24 mouse cellular contexts compared by ENCODE assay signal in genomic region chr17:5372951-5373350, GRCm38 (mm10). TPM values are rescaled to one million over a fixed set of nuclear protein-coding genes. Genes with fewer than 3 reads are reported as not detected.
DNase-seq lines count a peak whose midpoint lies in the region; ATAC-seq and TF ChIP-seq lines count a peak whose summit lies in the region.
"Had no signal": no experiment of that assay in that cellular context is flagged by ENCODE, and none has a peak within 500 bp of the region (broad histone marks: within the 10 kb centered on the region; RNA-seq: fewer than 3 reads in every experiment).

No protein-coding gene starts in this region.

- no peak for ATAC-seq in frontal cortex, adult (ENCODE audit: low TSS enrichment)
- ATAC-seq: activated CD4-positive, CD25-positive, alpha-beta regulatory T cell, adult 4 months; hindbrain, postnatal 0 days; intestine, embryonic 16.5 days had no signal

- H3K27ac ChIP-seq in layer of hippocampus, adult 2 months: peak overlapping the region; percentile 76
- H3K27ac ChIP-seq: heart, embryonic 13.5 days; hindbrain, postnatal 0 days; liver, embryonic 13.5 days; midbrain, embryonic 12.5 days had no signal

- no peak overlapping the region for H3K4me3 ChIP-seq in layer of hippocampus, adult 2 months
- H3K4me3 ChIP-seq: heart, embryonic 13.5 days; liver, embryonic 13.5 days; midbrain, embryonic 12.5 days had no signal

- peak; percentile 54 to 69 for DNase-seq in cerebellum, adult 18-20 months
- no peak for DNase-seq in cerebellum, postnatal 4 days (ENCODE audit: low spot score in 2 of 2)
- DNase-seq in layer of hippocampus, adult 2 months (ENCODE audit: low spot score in 2 of 2): no peak
- DNase-seq in layer of hippocampus, adult 11-12 months (ENCODE audit: low spot score): no peak
- DNase-seq in cerebellum, adult 9-10 months: peak; percentile 67
- peak; percentile 71 for DNase-seq in retina, postnatal 1 day
- DNase-seq in right cerebral cortex, adult 18-20 months: no peak
- DNase-seq: adrenal gland, postnatal 10 days; gastrocnemius, postnatal 25 days; heart, adult 18-20 months; heart, postnatal 14 days; kidney, adult 9 months; kidney, postnatal 14 days; layer of hippocampus, postnatal 36 days; liver, embryonic 13.5 days; lung, embryonic 14.5 days; thymus, adult 18-20 months; thymus, postnatal 36 days had no signal

- no peak for TF ChIP-seq CTCF in layer of hippocampus, adult 2 months (conservative IDR thresholded peaks at IDR 0.05)

RNA-seq across cellular contexts. Expression of gene Ldhal6b, which starts 45.6 kb away (rescaled TPM):
- total RNA-seq in layer of hippocampus, adult 2 months (2021): 1 to 10 TPM in 1 of 2 experiments, under 1 TPM in 1; 0.81 to 1.3 TPM

Comparison
In these comparisons a context has a peak if more than half of its experiments do, and no peak if none do; other contexts are left out.
1. DNase-seq: peak in cerebellum, adult 18-20 months (2 of 2), cerebellum, adult 9-10 months (single experiment) and retina, postnatal 1 day (single experiment); none in cerebellum, postnatal 4 days (0 of 2), layer of hippocampus, adult 2 months (0 of 2), layer of hippocampus, adult 11-12 months (single experiment) and right cerebral cortex, adult 18-20 months (single experiment).